Mouse (Mus musculus) embryonic facial prominence, embryonic 12.5 days (tissue): ENCODE data around the gene Rap1gap2. TPM values are rescaled to one million over a fixed set of nuclear protein-coding genes. Genes with fewer than 3 reads are reported as not detected.
A peak's percentile ranks its signal among the peaks of the same experiment; 100 is the strongest.

Experiments used
- ATAC-seq: fragments of 200-750 bp; cut with Nextera tagmentation; 2 replicates; pipeline ENCODE4 v1.8.0; 2017; ENCODE audit not compliant: insufficient number of reproducible peaks, insufficient read depth, low FRiP score, low TSS enrichment
- H3K27ac ChIP-seq: fragments of 300-500 bp; sonication (generic); 2 replicates; pipeline ENCODE4 v1.5.1; 2016; ENCODE audit warnings: mild to moderate bottlenecking
- H3K27me3 ChIP-seq: fragments of 300-500 bp; sonication (generic); 2 replicates; pipeline ENCODE4 v1.6.1; 2016; ENCODE audit warnings: mild to moderate bottlenecking, moderate library complexity
- H3K36me3 ChIP-seq: fragments of 300-500 bp; sonication (generic); 2 replicates; pipeline ENCODE4 v1.6.1; 2016; ENCODE audit warnings: mild to moderate bottlenecking
- H3K4me1 ChIP-seq: fragments of 300-500 bp; sonication (generic); 2 replicates; pipeline ENCODE4 v1.6.1; 2016
- H3K4me2 ChIP-seq: fragments of 300-500 bp; sonication (generic); replicated peaks from 2 replicates; pipeline ENCODE4 v1.6.1; 2016; ENCODE audit warnings: mild to moderate bottlenecking, moderate library complexity
- H3K4me3 ChIP-seq: fragments of 300-500 bp; sonication (generic); 2 replicates; pipeline ENCODE4 v1.5.1; 2016; ENCODE audit warnings: mild to moderate bottlenecking
- H3K9ac ChIP-seq: fragments of 300-500 bp; sonication (generic); 2 replicates; pipeline ENCODE4 v1.6.1; 2016; ENCODE audit warnings: mild to moderate bottlenecking, moderate library complexity
- H3K9me3 ChIP-seq: fragments of 300-500 bp; sonication (generic); 2 replicates; pipeline ENCODE4 v1.6.1; 2016; ENCODE audit warnings: mild to moderate bottlenecking, moderate library complexity
- WGBS: fragments of 180-500 bp; shearing (Covaris S2); methylation state at CpG from one replicate; pipeline ENCODE4 v1.1.7; 2016; 5-methylcytosine and 5-hydroxymethylcytosine counted together
- polyA plus RNA-seq: library from polyadenylated mRNA; unstranded; fragments of >200 nt; fragmentation: Nextera tagmentation; extraction: Ambion mirVana; gene quantifications from 2 replicates; pipeline ENCODE4 v1.2.1, GENCODE M21; 2016

Rap1gap2 gene
- polyA plus RNA-seq, 1 experiment from 2014 or later, result 3.6 TPM

DNA sequence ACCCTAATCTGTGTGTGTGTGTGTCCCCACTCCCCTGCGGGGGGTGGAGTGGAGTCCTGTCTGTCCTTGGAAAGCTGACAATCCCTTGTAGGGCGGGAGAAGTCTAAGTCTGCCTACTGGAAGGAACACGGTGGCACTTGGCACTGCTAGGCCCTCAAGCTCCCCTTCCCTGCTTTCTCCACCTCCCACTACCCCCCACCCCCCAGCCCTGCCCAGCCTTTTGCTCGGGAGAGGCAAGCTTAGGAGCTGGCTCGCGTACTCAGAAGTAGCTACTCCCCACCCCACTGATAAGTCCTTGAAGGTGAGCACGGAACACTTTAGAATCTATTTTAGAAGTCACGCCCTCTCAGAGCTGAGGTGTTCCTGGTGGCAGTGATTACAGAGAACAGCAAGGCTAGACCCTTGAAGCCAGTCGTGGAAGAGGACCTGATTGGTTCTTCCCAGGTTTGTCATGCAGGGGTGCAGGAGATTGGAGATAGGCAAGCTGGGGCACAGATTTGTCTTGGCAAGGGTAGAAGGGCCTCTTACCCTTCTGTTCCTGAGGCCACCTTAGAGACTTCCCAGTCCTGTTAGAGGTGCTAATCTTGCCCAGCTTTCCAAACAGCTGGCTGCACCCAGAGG, 28.2 kb upstream of the Rap1gap2 start:
- peak overlapping the region; percentile 81 for H3K27ac ChIP-seq
- peak overlapping the region; percentile 71 for H3K4me3 ChIP-seq
- peak overlapping the region; percentile 79 for H3K9ac ChIP-seq
- 11% methylated on average over 9 of the region's 9 CpGs for WGBS
- 0 out of 2 replicates have a peak, but pooled peaks cover 9% of the 10 kb centered on the region for H3K27me3 ChIP-seq
- peaks cover 14% of the 10 kb centered on the region; the same call in 1 of the 2 replicates for H3K4me1 ChIP-seq
- peak; percentile 35; the same call in 1 of the 2 replicates for ATAC-seq
- peak overlapping the region; percentile 85 for H3K4me2 ChIP-seq
- H3K36me3 ChIP-seq, result no peaks in the 10 kb centered on the region
- H3K9me3 ChIP-seq, result no peaks in the 10 kb centered on the region

DNA sequence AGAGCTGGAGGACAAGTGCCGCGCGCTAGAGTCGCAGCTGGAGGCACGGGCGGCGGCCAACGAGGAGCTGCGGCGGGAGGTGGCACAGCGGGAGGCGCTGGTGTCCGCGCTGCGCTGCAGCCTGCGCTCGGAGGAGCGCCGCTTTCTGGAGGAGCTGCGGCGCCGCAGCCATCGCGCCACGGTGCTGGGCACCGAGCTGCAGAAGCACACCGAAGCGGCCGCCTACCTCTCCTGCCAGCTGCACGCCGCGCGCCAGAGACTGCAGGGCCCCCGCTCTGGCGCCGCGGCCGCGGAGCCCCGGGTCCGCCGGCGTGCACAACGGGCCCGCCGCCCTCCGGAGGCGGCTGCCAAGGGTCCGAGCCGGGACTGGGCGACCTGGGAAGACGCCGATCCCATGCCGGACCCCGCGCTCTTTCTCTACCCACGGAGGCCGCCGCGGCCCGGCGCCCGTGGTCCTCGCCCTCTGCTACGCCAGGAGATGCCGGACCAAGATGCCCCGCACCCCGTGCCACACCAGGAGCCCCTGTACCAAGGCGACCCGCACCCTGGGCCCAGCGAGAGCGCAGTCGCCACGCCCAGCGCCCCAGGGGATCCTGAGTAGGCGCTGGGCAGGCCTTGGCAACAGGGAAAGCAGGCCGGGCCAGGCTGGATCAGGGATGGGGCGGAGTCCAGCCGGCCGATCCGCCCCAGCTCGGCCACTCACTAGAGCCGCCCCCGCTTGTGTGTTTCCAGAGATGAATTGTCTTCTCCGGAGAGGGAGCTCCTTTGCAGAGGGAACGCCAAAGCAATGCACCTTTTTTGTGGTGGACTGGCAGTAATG, 27.5 kb upstream of the Rap1gap2 start:
- peaks cover 14% of the 10 kb centered on the region; the same call in 1 of the 2 replicates for H3K4me1 ChIP-seq
- ATAC-seq, result peak; percentile 81
- H3K4me3 ChIP-seq, result peak overlapping the region; percentile 71
- H3K36me3 ChIP-seq, result no peaks in the 10 kb centered on the region
- peak overlapping the region; percentile 79 for H3K9ac ChIP-seq
- peak overlapping the region; percentile 85 for H3K4me2 ChIP-seq
- 0 out of 2 replicates have a peak, but pooled peaks cover 9% of the 10 kb centered on the region for H3K27me3 ChIP-seq
- H3K9me3 ChIP-seq, result no peaks in the 10 kb centered on the region
- WGBS, result under 1% methylated on average over 79 of the region's 86 CpGs
- H3K27ac ChIP-seq, result peak overlapping the region; percentile 81

GRCm38 (mm10) chr11:74637486-74637885, 26.8 kb upstream of the Rap1gap2 start:
- Histone ChIP-seq H3K27me3 (0 out of 2 replicates have a peak, but pooled peaks cover 9% of the 10 kb centered on the region), H3K36me3 (no peaks in the 10 kb centered on the region), H3K27ac (no peak overlapping the region), H3K9ac (peak overlapping the region; percentile 79), H3K9me3 (no peaks in the 10 kb centered on the region), H3K4me2 (peak overlapping the region; percentile 85), H3K4me1 (peaks cover 14% of the 10 kb centered on the region; the same call in 1 of the 2 replicates), H3K4me3 (peak overlapping the region; percentile 71)
- 21% methylated on average over 8 of the region's 8 CpGs for WGBS
- no peak for ATAC-seq

DNA sequence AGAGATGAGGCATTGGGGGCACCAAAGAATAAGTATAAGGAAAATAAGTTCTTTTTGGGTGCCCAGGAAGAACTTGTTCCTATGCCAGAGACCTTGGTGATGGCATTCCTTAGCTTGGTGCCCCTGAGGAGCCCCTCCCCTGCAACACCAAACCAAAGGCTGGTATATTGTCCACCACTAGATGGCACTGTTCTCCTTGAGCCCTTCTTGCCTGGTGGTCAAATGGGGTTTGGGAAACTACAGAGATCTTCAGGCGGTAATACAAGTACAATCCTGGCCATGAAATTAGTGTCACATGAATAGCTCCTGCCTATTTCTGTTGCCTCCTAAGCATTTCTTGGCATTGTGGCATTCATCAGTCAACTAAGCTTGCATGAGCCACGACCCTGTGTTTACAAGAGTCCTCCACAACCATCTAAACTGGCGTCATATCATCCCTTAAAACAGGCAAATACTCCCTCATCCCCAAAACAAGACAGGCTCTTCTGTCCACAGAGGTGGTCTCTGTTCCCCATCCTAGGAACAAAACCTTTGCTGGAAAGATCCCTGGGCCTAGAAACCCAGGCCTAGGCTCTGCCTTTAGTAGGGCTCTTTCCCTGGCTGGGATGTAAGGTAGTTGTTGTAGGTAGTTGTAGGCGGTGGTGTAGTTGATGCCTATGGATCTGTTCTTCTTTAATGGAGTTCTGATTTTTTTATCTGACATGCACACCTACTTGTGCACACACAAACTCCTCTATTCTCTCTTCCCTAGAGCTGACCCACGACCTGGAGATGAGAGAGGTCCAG, 24.0 kb upstream of the Rap1gap2 start:
- no peak for ATAC-seq
- no peak overlapping the region for H3K9ac ChIP-seq
- WGBS, result 65% methylated on average over 5 of the region's 5 CpGs
- H3K4me3 ChIP-seq, result no peak overlapping the region
- H3K4me1 ChIP-seq, result peaks cover 14% of the 10 kb centered on the region; the same call in 1 of the 2 replicates
- H3K27me3 ChIP-seq, result 0 out of 2 replicates have a peak, but pooled peaks cover 3% of the 10 kb centered on the region
- H3K27ac ChIP-seq, result no peak overlapping the region
- H3K4me2 ChIP-seq, result no peak overlapping the region
- H3K9me3 ChIP-seq, result no peaks in the 10 kb centered on the region
- no peaks in the 10 kb centered on the region for H3K36me3 ChIP-seq

DNA sequence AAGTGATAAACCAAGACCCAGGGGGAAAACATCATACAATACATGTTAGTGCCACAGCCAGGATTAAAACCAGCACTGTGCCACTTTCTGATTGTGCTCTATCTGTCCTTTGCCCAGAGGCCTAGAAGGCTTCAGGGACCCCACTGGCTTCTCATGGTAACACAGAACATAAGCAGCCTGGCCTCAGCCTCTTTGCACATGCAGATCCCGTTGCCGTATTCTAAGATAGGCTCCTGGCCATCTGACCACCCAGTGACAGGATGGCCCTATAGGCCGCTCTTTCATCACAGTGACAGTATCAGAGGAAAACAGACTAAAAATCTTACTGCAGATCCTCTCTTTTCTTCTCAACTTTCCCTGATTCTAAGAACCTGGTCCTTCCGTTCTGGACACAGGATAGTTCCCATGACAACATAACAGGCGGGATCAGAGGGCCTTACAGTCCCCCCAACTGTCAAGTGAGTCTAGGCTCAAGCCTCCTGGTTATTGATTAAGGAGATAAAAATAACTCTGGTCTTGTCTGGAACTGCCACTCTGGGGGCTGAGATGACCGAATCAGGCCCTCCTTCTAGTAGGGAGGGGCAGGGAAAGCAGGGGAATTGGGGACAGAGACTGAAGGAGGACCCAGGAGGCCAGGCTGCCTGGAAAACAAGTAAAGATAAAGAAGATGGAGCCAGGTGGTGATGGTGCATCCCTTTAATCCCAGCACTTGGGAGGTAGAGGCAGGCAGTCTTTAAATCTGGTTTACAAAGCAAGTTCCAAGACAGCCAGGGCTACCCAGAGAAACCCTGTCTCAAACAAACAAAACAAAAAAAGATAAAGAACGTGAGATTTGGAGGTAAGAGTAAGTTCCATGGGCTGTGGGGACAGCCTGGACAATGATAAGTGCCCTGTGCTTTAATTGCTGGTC, 21.4 kb upstream of the Rap1gap2 start:
- H3K4me3 ChIP-seq, result no peak overlapping the region
- H3K4me1 ChIP-seq, result 0 out of 2 replicates have a peak, but pooled peaks cover 1% of the 10 kb centered on the region
- no peaks in the 10 kb centered on the region for H3K36me3 ChIP-seq
- ATAC-seq, result no peak
- no peaks in the 10 kb centered on the region for H3K9me3 ChIP-seq
- H3K27me3 ChIP-seq, result no peaks in the 10 kb centered on the region
- no peak overlapping the region for H3K9ac ChIP-seq
- WGBS, result 68% methylated on average over 7 of the region's 7 CpGs
- H3K27ac ChIP-seq, result no peak overlapping the region
- no peak overlapping the region for H3K4me2 ChIP-seq

DNA sequence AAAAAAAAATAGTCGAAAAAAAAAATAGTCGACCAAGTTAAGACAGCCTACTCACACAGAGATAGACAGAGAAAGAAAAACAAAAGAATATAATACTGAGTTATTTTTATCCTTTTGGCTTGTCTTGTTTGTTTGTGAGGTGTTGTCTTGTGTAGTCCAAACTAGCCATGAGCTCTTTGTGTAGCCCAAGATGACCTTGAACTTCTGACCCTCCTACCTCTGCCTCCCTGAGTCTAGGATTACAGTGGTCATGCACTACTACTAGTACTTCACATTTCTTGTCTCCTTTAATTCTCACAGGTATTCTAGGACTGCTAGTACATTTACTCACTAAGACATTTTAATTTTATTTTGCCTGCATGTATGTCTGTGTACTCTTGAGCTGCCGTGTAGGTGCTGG, 16.8 kb upstream of the Rap1gap2 start:
- no peaks in the 10 kb centered on the region for H3K27me3 ChIP-seq
- H3K9ac ChIP-seq, result no peak overlapping the region
- H3K4me3 ChIP-seq, result no peak overlapping the region
- 58% methylated on average over 3 of the region's 3 CpGs for WGBS
- no peaks in the 10 kb centered on the region for H3K9me3 ChIP-seq
- H3K4me2 ChIP-seq, result no peak overlapping the region
- no peak overlapping the region for H3K27ac ChIP-seq
- no peaks in the 10 kb centered on the region for H3K36me3 ChIP-seq
- no peaks in the 10 kb centered on the region for H3K4me1 ChIP-seq
- no peak for ATAC-seq

DNA sequence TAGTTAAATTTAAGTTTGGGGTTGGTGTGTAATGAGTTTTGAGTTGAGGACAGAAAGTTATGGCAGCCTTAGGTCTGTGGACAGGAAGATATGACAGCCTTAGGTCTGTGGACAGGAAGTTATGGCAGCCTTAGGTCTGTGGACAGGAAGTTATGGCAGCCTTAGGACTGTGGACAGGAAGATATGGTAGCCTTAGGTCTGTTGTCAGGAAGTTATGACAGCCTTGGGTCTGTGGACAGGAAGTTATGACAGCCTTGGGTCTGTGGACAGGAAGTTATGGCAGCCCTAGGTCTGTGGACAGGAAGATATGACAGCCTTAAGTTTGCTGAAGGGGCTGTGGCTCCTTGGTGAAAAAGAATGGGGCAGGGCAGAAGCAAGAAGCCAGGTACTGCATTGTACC, 14.6 kb upstream of the Rap1gap2 start:
- Histone ChIP-seq H3K4me2 (no peak overlapping the region), H3K27ac (no peak overlapping the region), H3K4me1 (no peaks in the 10 kb centered on the region), H3K27me3 (peaks cover 11% of the 10 kb centered on the region), H3K9ac (no peak overlapping the region), H3K36me3 (no peaks in the 10 kb centered on the region), H3K9me3 (no peaks in the 10 kb centered on the region), H3K4me3 (no peak overlapping the region)
- no peak for ATAC-seq

- no peak overlapping the region for H3K9ac ChIP-seq
- peaks cover 27% of the 10 kb centered on the region for H3K27me3 ChIP-seq
- no peak overlapping the region for H3K4me3 ChIP-seq
- H3K27ac ChIP-seq, result no peak overlapping the region
- H3K9me3 ChIP-seq, result no peaks in the 10 kb centered on the region
- peaks cover 8% of the 10 kb centered on the region; the same call in 1 of the 2 replicates for H3K4me1 ChIP-seq
- ATAC-seq, result no peak
- H3K36me3 ChIP-seq, result no peaks in the 10 kb centered on the region
- 74% methylated on average over 6 of the region's 6 CpGs for WGBS
- H3K4me2 ChIP-seq, result no peak overlapping the region
These were observed 13.0 kb upstream of the Rap1gap2 start for GRCm38 (mm10) chr11:74623693-74624092.

DNA sequence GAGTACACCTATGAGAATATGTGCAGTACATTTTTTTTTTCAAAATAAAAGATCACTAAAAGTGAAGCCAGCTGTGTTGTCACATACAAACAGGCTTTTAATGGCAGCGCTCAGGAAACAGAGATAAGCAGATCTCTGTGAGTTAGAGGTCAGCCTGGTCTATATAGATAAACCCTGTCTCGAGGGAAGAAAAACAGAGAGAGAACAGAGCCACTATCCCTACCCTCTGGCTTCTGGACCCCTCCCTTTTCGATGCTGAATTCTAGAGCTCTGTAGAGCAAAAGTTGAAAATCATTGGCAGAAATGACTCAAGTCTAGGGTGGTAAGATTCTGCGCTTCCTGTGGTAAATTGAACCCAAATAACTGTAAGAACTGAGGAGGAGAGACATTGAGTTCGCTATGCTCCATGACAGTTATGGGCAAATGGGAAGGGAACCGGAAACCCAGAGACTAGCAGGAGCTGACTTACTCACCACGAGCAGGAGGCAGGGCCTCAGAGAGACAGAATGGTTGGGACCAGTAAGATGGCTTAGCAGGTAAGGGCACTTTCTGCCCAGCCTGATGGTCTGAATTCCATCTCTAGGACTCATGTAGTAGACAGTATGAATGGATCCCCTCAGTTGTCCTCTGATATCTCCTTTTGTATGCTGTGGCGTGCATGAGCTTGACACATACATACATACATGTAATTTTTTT, 11.4 kb upstream of the Rap1gap2 start:
- H3K4me3 ChIP-seq, result no peak overlapping the region
- WGBS, result 85% methylated on average over 8 of the region's 8 CpGs
- no peak overlapping the region for H3K9ac ChIP-seq
- ATAC-seq, result no peak
- no peaks in the 10 kb centered on the region for H3K36me3 ChIP-seq
- H3K27ac ChIP-seq, result no peak overlapping the region
- H3K27me3 ChIP-seq, result peaks cover 38% of the 10 kb centered on the region
- peaks cover 8% of the 10 kb centered on the region; the same call in 1 of the 2 replicates for H3K4me1 ChIP-seq
- no peak overlapping the region for H3K4me2 ChIP-seq
- H3K9me3 ChIP-seq, result no peaks in the 10 kb centered on the region

DNA sequence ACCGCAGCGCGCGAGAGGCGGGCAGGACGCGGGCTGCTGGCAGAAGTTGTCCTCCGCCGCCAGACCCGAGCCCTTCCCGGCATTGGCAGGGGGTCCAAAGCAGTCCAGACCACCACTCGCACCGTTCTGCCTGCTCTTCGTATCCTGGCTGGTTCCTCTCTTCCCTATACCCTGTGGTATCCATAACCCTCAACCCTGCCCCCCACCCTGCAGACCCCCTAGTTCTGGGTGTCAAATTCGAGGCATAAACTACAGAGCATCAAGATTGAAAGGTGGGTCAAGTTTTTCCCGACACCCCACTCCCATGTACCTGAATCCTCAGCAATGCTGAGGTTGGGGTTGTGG, 9.2 kb upstream of the Rap1gap2 start:
- peaks cover 42% of the 10 kb centered on the region for H3K27me3 ChIP-seq

More for the DNA sequence above, 9.2 kb upstream of the Rap1gap2 start:
- Histone ChIP-seq H3K27ac (no peak overlapping the region), H3K36me3 (no peaks in the 10 kb centered on the region), H3K4me2 (peak overlapping the region; percentile 65), H3K9me3 (no peaks in the 10 kb centered on the region), H3K4me3 (peak overlapping the region; percentile 37), H3K9ac (no peak overlapping the region), H3K4me1 (peaks cover 8% of the 10 kb centered on the region; the same call in 1 of the 2 replicates)
- ATAC-seq, result no peak
- 1% methylated on average over 10 of the region's 16 CpGs for WGBS
